20 mouse cellular contexts compared by ENCODE assay signal in the genomic region with DNA sequence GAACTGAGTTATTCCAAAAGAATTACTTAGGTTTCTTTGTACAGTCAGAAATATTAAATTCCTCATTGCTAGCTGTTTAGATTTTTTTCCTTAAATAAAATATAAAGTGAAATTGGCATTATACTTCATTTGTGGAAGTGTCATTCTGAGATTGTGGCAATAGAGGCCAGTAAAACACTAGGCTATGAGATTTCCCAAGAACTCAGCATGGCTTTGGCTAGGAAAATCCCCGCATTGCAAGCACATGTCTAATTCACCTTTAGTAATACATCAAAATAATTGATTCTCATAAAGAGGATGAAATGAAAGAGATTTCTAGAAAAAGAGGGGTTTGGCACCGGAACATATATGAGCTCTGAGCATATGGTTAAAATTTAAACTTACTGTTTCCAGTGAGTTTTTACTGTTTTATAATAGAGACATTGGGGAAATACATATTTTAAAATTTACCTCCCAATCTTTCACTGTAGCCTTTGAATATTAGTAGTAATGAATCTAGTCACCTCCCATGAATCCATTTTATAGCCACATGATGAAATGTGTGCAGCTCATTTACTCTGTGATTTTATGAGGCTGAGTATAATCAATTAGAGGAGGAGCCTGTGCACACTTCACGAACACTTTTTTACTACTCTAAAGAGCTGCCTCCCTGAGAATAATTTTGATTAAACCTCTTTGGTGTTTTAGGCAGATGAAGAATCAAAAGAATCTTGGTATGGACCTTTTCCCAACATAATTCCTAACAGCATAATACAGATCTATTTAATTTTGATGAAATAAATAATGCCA.
A peak's percentile ranks its signal among the peaks of the same experiment; 100 is the strongest.
DNase-seq lines count a peak whose midpoint lies in the region; ATAC-seq and TF ChIP-seq lines count a peak whose summit lies in the region.
"Had no signal": no experiment of that assay in that cellular context is flagged by ENCODE, and none has a peak within 500 bp of the region (broad histone marks: within the 10 kb centered on the region; RNA-seq: fewer than 3 reads in every experiment).

No protein-coding gene starts in this region.

- H3K9me3 ChIP-seq in hindbrain, embryonic 16.5 days (ENCODE audit: control insufficient read depth, low read length), result no peaks in the 10 kb centered on the region
- no peaks in the 10 kb centered on the region for H3K9me3 ChIP-seq in hindbrain, embryonic 11.5 days (ENCODE audit: control insufficient read depth, low read length)
- no peaks in the 10 kb centered on the region for H3K9me3 ChIP-seq in midbrain, postnatal 0 days (ENCODE audit: low read length)
- H3K9me3 ChIP-seq in midbrain, embryonic 11.5 days (ENCODE audit: control insufficient read depth, low read length), result no peaks in the 10 kb centered on the region
- H3K9me3 ChIP-seq in neural tube, embryonic 15.5 days (replicated peaks), result no peaks in the 10 kb centered on the region
- H3K9me3 ChIP-seq: embryonic facial prominence, embryonic 15.5 days; forebrain, embryonic 10.5 days; limb, embryonic 12.5 days; megakaryocyte, embryonic 14.5 days had no signal

- no peak overlapping the region for H3K4me3 ChIP-seq in hindbrain, embryonic 16.5 days (ENCODE audit: low read length)
- H3K4me3 ChIP-seq in hindbrain, embryonic 11.5 days (ENCODE audit: low read depth, low read length), result no peak overlapping the region
- H3K4me3 ChIP-seq in midbrain, postnatal 0 days (ENCODE audit: low read depth, low read length), result no peak overlapping the region
- H3K4me3 ChIP-seq in midbrain, embryonic 11.5 days (ENCODE audit: low read depth, low read length), result no peak overlapping the region
- no peak overlapping the region for H3K4me3 ChIP-seq in cortical plate, adult 2 months (ENCODE audit: insufficient read depth, low read length)
- no peak overlapping the region for H3K4me3 ChIP-seq in neural tube, embryonic 15.5 days (replicated peaks)
- H3K4me3 ChIP-seq: embryonic facial prominence, embryonic 15.5 days; forebrain, embryonic 10.5 days; limb, embryonic 12.5 days; megakaryocyte, embryonic 14.5 days had no signal

- no peak for TF ChIP-seq POLR2A in cortical plate, adult 2 months (IDR thresholded peaks at IDR 0.05; ENCODE audit: extremely low read depth, insufficient read depth, low read length)

- TF ChIP-seq CTCF in midbrain, postnatal 0 days (IDR thresholded peaks at IDR 0.05), result peak; percentile 65
- peak; percentile 18; the same call in 1 of the 2 replicates for TF ChIP-seq CTCF in cortical plate, adult 2 months (IDR thresholded peaks at IDR 0.05; ENCODE audit: extremely low read depth, insufficient read depth, low read length)

- no peaks in the 10 kb centered on the region for H3K36me3 ChIP-seq in hindbrain, embryonic 16.5 days (ENCODE audit: control insufficient read depth, insufficient read depth, low read length)
- H3K36me3 ChIP-seq in hindbrain, embryonic 11.5 days (ENCODE audit: control insufficient read depth, insufficient read depth, low read length), result no peaks in the 10 kb centered on the region
- H3K36me3 ChIP-seq in midbrain, postnatal 0 days (ENCODE audit: insufficient read depth, low read length), result no peaks in the 10 kb centered on the region
- no peaks in the 10 kb centered on the region for H3K36me3 ChIP-seq in midbrain, embryonic 11.5 days (ENCODE audit: control insufficient read depth, insufficient read depth, low read length)
- H3K36me3 ChIP-seq in neural tube, embryonic 15.5 days, result no peaks in the 10 kb centered on the region
- H3K36me3 ChIP-seq: embryonic facial prominence, embryonic 15.5 days; forebrain, embryonic 10.5 days; limb, embryonic 12.5 days had no signal

- H3K27ac ChIP-seq in hindbrain, embryonic 16.5 days (ENCODE audit: low read depth, low read length), result no peak overlapping the region
- no peak overlapping the region for H3K27ac ChIP-seq in hindbrain, embryonic 11.5 days (ENCODE audit: low read depth, low read length)
- H3K27ac ChIP-seq in midbrain, postnatal 0 days (ENCODE audit: low read depth, low read length), result no peak overlapping the region
- H3K27ac ChIP-seq in midbrain, embryonic 11.5 days (ENCODE audit: low read depth, low read length), result no peak overlapping the region
- no peak overlapping the region for H3K27ac ChIP-seq in cortical plate, adult 2 months (ENCODE audit: insufficient read depth, low read length)
- H3K27ac ChIP-seq in neural tube, embryonic 15.5 days (replicated peaks), result no peak overlapping the region
- H3K27ac ChIP-seq: embryonic facial prominence, embryonic 15.5 days; forebrain, embryonic 10.5 days; limb, embryonic 12.5 days had no signal

- no peak overlapping the region for H3K4me2 ChIP-seq in hindbrain, embryonic 16.5 days (ENCODE audit: low read length)
- no peak overlapping the region for H3K4me2 ChIP-seq in hindbrain, embryonic 11.5 days (replicated peaks; ENCODE audit: low read depth, low read length)
- H3K4me2 ChIP-seq in midbrain, postnatal 0 days (ENCODE audit: low read depth, low read length, poor library complexity, severe bottlenecking), result no peak overlapping the region
- no peak overlapping the region for H3K4me2 ChIP-seq in midbrain, embryonic 11.5 days
- H3K4me2 ChIP-seq in neural tube, embryonic 15.5 days, result no peak overlapping the region
- H3K4me2 ChIP-seq: embryonic facial prominence, embryonic 15.5 days; heart, embryonic 11.5 days; limb, embryonic 12.5 days had no signal

- ATAC-seq in hindbrain, embryonic 16.5 days, result 0 out of 2 replicates have a peak, but pooled peaks have one; percentile 61
- ATAC-seq in hindbrain, embryonic 11.5 days (ENCODE audit: low FRiP score), result no peak
- ATAC-seq in midbrain, postnatal 0 days (ENCODE audit: low FRiP score), result no peak; the same call in 1 of the 2 replicates
- ATAC-seq in midbrain, embryonic 11.5 days (ENCODE audit: low FRiP score), result no peak
- ATAC-seq in neural tube, embryonic 15.5 days (ENCODE audit: low FRiP score), result peak; percentile 57; the same call in 1 of the 2 replicates
- ATAC-seq: CD4-positive, CD25-positive, alpha-beta regulatory T cell, adult 4 months; liver, postnatal 0 days had no signal

- 64% methylated on average over 3 of the region's 3 CpGs for WGBS in hindbrain, embryonic 16.5 days
- 79% methylated on average over 3 of the region's 3 CpGs for WGBS in hindbrain, embryonic 11.5 days
- WGBS in midbrain, postnatal 0 days, result 63% methylated on average over 3 of the region's 3 CpGs
- 83% methylated on average over 3 of the region's 3 CpGs for WGBS in midbrain, embryonic 11.5 days
- 30% methylated on average over 3 of the region's 3 CpGs for WGBS in neural tube, embryonic 15.5 days

- no peak for DNase-seq in hindbrain, embryonic 11.5 days (ENCODE audit: low spot score)
- peak; percentile 54 for DNase-seq in midbrain, postnatal 0 days (ENCODE audit: low spot score)
- no peak for DNase-seq in midbrain, embryonic 11.5 days (ENCODE audit: low spot score, missing footprints)
- DNase-seq in kidney, postnatal 4 days, result no peak
- DNase-seq: heart, postnatal 14 days; kidney, adult 8-10 months; kidney, postnatal 25 days; liver, postnatal 0 days; lung, postnatal 14 days; retina, postnatal 1 day; spleen, adult 18-20 months had no signal

- no peaks in the 10 kb centered on the region for H3K4me1 ChIP-seq in hindbrain, embryonic 16.5 days (ENCODE audit: control insufficient read depth, insufficient read depth, low read depth, low read length)
- H3K4me1 ChIP-seq in hindbrain, embryonic 11.5 days (replicated peaks; ENCODE audit: control insufficient read depth, insufficient read depth, low read length), result no peaks in the 10 kb centered on the region
- no peaks in the 10 kb centered on the region for H3K4me1 ChIP-seq in midbrain, postnatal 0 days (ENCODE audit: insufficient read depth, low read length)
- no peaks in the 10 kb centered on the region for H3K4me1 ChIP-seq in midbrain, embryonic 11.5 days (ENCODE audit: control insufficient read depth, insufficient read depth, low read length)
- no peaks in the 10 kb centered on the region for H3K4me1 ChIP-seq in cortical plate, adult 2 months (ENCODE audit: control insufficient read depth, insufficient read depth, low read length)
- H3K4me1 ChIP-seq in neural tube, embryonic 15.5 days, result no peaks in the 10 kb centered on the region
- H3K4me1 ChIP-seq: embryonic facial prominence, embryonic 15.5 days; forebrain, embryonic 10.5 days; limb, embryonic 12.5 days; megakaryocyte, embryonic 14.5 days had no signal

- no peak overlapping the region for H3K9ac ChIP-seq in hindbrain, embryonic 16.5 days (ENCODE audit: low read depth, low read length)
- H3K9ac ChIP-seq in hindbrain, embryonic 11.5 days (ENCODE audit: low read depth, low read length), result no peak overlapping the region
- H3K9ac ChIP-seq in midbrain, postnatal 0 days (replicated peaks; ENCODE audit: low read length, poor library complexity, severe bottlenecking), result no peak overlapping the region
- no peak overlapping the region for H3K9ac ChIP-seq in midbrain, embryonic 11.5 days (ENCODE audit: low read length)
- no peak overlapping the region for H3K9ac ChIP-seq in neural tube, embryonic 15.5 days (replicated peaks)
- H3K9ac ChIP-seq: embryonic facial prominence, embryonic 15.5 days; limb, embryonic 12.5 days; liver, postnatal 0 days had no signal

- H3K27me3 ChIP-seq in hindbrain, embryonic 16.5 days (replicated peaks; ENCODE audit: control insufficient read depth, insufficient read depth, low read length), result no peaks in the 10 kb centered on the region
- H3K27me3 ChIP-seq in hindbrain, embryonic 11.5 days (ENCODE audit: control insufficient read depth, insufficient read depth, low read length), result no peaks in the 10 kb centered on the region
- no peaks in the 10 kb centered on the region for H3K27me3 ChIP-seq in midbrain, postnatal 0 days (ENCODE audit: insufficient read depth, low read length)
- no peaks in the 10 kb centered on the region for H3K27me3 ChIP-seq in midbrain, embryonic 11.5 days (ENCODE audit: control insufficient read depth, insufficient read depth, low read length)
- H3K27me3 ChIP-seq in neural tube, embryonic 15.5 days (replicated peaks), result no peaks in the 10 kb centered on the region
- H3K27me3 ChIP-seq: embryonic facial prominence, embryonic 15.5 days; limb, embryonic 12.5 days; megakaryocyte, embryonic 14.5 days had no signal

Comparison
In these comparisons a context has a peak if more than half of its experiments do, and no peak if none do; other contexts are left out.
1. ATAC-seq: peak in hindbrain, embryonic 16.5 days (single experiment) and neural tube, embryonic 15.5 days (single experiment); none in hindbrain, embryonic 11.5 days (single experiment), midbrain, postnatal 0 days (single experiment) and midbrain, embryonic 11.5 days (single experiment).